Mouse (Mus musculus): ENCODE measurements around the gene Fa2h.

Gene Fa2h

GRCm38 (mm10) chr8:111299363-111299820 is 94.2 kb downstream of the Fa2h start:
- peak; percentile 53 to 59 for DNase-seq

- DNase-seq = no peak
Observed at GRCm38 (mm10) chr8:111298011-111298410, 95.6 kb downstream of the Fa2h start.

Measured in lung, adult 18-20 months (tissue).